Mouse (Mus musculus) cerebellum, adult 9-11 months (tissue): ENCODE results near the gene Ldlrad1.

Source experiments
- DNase-seq: peaks from one replicate; pipeline ENCODE4 v3.0.0; 2022

Gene Ldlrad1

DNA sequence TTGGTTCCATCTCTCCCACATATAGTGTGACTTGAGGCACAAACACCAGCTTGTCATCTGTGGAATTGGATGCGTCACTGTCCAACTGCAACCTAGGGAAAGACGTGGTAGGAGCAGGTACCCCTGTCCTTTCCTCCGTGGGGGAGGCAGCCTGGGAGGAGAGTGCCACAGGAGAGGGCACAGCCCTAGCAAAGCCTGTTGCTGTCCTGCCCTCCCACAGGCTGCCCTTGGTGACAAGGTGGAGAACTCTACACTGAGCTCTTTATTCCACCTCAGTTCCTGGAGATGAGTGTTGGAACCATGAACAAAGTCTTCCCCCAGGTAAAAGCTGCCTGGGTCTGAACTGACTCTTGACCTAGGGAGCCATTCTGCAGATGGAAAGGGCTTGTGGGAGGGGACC, at the start of gene Ldlrad1:
Gene Ldlrad1, plus strand, starts transcription at position 301 of the 400 bp plus-strand sequence.
- DNase-seq: no peak

DNA sequence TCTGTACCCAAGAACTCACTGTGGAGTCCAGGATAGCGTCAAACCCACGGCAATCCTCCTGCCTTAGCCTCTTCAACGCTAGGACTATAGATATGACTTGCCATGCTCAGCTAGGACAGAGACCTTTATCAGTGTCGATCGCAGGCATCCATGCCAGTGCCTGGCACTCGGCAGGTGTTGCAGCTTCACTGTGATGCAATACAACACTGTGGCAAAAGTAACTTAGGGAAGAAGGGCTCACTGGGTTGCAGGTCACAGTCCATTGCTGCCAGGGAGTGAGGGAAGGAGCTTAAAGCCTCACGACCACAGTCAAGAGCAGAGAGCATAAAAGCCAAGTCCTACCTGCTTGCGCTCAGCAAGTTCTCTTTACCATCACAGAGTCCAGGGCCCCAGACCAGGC, 48.8 kb upstream of the Ldlrad1 start:
- DNase-seq: no peak

DNA sequence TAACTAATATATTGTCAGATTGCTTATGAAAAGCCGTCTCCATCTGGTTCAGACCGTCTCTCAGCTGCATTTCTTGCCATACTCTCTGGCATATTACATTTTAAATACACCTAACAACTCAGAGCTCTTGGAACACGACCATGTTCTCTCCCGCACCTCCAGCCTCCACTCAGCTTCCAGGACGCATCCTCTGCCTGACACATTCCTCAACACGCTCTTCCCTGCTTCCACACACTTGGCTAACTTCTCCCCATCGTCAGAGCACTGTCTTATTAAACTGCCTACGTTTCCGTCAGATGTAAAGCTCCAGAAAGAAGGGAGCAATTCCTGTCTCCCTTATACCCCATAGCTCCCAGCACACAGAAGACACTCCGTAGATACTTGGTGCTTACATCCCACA, 45.6 kb upstream of the Ldlrad1 start:
- DNase-seq: no peak

DNA sequence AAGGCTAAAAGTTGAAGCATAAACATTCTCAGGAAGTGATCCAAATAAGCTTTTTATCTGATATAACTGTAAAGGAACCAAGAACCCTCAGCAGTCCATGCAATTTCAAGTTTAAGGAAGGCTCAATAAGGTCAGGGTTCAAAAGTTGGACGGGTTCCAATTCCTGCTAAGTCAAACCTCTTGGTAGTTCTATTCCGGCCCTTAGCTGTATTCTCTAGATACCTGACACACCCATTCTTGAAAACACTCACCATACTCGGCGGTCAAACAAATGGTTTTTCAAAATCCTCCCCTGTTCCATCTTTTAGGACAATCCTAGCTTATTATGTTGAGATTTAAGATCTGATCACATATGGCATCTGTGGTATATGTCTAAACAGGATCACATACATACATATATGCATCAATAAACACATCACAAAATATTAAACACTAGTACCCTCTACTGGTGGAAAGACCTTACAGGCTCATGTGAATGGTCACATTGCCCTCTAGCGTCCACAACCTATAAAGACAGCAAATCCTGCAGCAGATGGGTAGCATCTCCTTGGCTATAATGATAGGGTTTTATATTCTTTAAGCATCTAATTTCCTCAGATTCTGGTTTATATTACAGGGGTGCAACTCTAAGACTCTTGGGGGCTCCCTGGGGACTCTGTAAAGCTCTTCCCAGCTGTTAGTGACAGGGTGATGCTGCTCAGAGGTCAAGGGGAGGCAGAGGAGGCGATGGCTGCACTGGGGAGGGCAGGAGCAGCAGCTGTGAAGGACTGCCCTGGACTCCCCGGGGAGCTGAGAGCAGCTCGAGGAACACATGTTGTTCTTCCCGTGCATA, 45.0 kb upstream of the Ldlrad1 start:
- DNase-seq: peak; percentile 78

DNA sequence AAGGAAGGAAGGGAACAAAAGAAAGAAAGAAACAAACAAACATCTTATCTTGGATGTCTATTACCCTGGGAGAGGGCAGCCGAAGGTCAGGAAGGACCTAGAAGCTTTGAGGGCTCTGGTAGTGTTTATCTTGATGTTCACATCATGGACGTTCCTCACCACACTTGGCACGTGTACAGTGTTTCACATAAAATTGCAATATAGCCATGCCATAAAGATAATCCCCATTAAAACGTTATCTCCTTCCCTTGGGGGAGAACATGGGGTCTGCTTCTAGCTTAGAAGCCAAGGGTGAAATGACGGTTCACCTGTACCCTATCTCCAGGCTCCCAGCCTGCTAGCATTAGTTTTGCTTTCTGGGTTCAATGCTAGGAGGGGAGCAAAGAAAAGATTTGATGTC, 42.3 kb upstream of the Ldlrad1 start:
- DNase-seq: no peak

DNA sequence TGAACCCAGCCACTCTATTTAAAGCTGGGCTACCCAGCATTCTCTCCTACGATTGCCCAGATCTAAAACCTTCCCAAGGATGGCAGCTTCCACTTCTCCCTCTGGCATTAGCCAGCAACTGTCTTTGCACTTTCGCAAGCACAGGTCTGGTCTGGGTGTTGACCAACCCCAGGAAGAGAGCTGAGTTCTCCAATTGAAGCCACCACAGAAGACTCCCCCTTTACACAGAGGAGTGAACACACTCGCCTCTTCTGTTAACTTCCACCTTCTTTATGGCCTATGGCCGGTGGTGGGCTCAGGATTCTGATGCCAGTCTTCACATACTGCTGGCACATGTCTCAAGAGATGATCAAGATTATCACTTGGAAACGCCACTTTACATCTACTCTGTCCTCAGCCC, 41.2 kb upstream of the Ldlrad1 start:
- DNase-seq: no peak

DNA sequence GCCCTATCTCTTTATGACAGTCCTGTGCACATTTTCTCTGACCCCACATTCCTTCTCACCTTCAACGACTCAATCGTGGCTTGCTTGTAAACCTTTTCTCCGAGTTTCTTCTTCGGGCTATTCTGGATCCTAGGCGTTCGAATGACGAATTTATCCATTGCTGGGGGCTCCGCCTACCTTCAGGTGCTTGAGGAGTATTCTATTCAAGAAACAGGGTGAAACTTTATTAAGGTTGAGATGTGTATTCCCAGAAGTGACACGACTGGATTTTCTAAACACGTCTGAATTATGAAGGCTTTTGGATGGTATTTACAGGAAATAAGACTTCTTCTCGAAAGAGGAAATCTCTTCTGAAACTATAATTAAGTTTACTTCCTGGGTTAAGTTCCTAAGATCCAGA, 31.5 kb upstream of the Ldlrad1 start:
- DNase-seq: peak; percentile 29

DNA sequence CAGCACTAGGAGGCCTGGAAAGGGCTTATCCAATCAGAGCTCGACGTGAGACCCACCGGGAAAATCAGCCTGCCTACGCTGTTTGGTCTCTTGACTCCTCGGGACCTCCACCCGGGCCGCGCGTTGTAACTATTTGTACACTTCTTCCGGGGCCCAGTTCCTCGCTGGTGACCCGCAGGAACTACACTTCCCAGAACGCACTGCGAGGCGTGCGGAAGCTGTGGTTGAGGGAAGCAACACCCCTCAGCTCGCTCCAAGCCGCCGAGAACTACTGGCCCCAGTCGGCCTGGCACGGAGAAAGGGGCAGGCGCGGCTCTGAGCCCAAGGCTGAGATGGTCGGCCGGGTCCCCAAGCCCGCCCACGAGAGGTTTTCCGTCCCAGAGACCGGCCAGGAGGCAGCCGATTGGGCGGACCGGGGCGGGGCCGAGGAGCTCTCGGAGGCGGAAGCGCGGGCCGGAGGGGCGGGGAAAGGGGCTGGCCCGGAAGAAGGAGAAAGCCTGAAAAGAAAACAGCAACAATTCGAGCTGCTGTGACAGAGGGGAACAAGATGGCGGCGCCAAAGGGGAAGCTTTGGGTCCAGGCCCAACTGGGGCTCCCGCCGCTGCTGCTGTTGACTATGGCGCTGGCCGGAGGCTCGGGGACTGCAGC, 30.7 kb upstream of the Ldlrad1 start, which contains the start of gene Tmem59:
Gene Tmem59, plus strand, starts transcription at position 218 of the 648 bp plus-strand sequence.
- peak; percentile 99 for DNase-seq

DNA sequence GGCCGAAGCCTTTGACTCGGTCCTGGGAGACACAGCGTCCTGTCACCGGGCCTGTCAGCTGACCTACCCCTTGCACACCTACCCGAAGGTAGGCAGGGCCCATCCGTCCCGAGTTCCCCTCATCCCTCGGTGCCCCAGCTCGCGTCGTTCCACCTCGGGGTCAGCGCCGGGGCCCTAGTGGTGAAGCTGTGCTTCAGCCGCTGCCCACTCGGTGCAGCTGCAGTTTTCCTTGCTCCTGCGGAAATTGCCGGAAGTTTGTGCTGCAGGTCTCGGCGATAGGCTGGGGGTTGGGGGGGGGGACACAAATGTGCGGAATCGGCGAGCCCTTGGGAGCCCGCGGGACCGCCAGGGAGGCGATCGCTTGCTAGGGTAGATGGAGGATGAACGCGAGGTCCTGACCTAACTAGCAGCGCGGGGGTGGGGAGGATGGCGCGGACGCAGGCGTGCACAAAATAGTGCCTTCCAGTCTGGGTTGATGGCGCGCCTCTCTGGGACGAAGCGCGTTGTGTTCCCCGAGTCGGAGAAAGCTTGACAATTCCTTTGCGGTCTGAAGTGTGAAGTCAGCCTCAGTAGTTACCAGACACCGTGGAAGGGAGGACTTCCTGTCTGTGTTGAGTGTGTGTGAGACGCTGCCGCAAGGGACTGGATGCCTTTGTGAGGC, 30.0 kb upstream of the Ldlrad1 start, which contains the start of gene Tceanc2:
Gene Tceanc2, minus strand, starts transcription at position 287 of the 661 bp plus-strand sequence.
- DNase-seq: peak; percentile 67

DNA sequence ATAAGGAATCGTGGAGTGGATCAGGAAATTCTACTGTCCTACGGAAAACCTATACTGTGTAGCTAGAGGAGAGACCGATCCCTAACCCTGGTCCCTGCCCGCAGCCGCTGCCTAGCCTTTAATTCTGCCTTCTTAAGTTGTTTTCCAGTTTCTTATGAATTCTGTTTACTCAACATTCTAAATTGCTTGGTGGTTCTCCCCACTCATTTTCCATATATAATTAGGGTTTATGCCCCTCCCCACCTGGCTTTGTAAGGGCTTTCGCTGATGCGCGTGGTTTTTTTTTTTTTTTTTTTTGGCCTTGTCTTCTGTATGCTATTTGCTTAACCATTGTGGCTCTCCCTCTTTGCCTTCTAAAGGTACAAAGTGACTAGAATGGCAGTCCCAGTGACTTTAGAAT, 29.4 kb upstream of the Ldlrad1 start:
- no peak for DNase-seq

DNA sequence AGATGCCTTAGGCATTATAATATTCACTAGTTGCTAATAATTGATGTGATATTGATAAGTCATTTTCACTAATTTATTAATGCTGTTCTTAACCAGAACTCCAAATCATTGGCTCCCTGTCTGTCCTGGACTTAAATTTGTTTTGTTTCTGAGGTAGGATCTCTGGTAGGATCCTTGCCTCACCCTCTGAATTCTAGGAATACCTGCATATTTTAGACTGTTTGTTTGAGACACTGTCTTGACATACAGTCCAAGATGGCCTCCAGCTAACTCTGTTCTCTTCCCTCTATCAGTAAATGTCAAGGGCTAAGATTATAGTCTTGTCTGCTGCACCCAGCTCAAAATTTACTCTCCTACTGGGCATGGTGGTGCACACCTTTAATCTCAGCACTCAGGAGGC, 28.2 kb upstream of the Ldlrad1 start:
- DNase-seq: no peak

DNA sequence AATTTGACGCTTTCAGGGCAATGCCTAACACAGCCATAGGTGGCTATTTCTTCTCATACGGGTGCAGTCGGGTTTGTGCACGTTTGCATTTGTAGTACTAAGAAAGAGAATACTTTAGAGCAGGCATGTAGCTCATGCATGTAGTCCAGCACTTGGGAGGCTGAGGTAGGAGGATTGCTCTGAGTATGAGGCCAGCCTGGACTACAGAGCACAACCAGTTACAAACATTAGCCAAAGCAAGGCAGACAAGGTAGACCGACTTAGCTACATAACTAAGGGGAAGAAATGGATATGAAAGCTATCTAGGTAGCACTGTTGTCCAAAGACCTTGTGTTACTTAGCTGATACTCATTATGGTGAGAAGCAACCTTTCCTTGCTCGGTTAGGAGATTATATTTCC, 27.1 kb upstream of the Ldlrad1 start:
- DNase-seq: no peak

DNA sequence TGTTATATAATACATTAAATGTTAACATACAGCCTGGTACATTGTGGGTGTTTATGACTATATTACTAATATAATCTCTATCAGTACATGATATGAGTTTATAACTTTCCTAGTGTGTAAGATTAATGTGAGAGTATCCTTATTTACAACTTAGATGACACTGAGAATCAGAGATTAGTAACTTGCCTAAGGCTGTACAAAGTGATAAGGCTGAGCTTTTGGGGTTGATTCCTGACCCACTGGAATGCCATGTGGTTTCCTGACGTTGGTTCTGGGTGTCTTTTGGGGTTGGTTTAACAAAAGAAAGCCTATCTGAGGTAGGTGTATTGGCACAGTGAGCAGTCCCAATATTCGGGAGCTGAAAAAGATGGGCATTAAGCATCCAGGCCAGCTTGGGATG, 26.2 kb upstream of the Ldlrad1 start:
- no peak for DNase-seq

DNA sequence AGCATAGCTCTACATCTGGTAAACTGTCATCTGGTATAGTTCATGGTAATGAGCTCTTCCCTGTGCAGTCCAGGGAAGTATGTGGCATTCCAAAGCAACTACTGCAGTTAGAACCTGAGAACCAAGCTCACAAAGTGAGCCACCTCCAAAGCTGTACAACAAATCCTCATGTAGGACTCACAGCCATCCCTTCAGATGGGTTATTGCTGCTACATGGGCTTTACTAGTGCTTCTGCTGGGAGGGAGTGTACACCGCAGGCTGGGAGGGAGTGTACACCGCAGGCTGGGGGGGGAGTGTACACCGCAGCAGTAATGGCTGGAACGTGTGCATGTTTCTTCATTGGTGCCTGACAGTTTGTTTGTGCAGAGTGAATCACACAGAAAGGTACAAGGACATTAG, 25.8 kb upstream of the Ldlrad1 start:
- no peak for DNase-seq

DNA sequence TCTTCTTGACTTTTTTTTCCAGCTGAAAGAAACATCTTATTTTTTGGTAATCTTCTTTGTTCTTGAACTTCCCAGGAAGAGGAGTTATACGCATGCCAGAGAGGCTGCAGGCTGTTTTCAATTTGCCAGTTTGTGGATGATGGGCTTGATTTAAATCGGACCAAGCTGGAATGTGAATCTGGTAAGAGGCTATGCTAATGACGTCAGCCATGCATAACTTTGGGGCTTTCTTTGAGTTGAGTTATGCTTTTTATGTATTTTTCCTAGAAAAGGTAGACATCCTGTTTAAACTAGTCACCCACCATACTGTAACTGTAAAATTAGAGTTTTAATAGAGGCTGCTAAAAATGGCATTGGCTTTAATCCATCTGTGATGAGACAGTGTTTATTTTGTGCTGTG, 23.3 kb upstream of the Ldlrad1 start:
- DNase-seq: no peak

DNA sequence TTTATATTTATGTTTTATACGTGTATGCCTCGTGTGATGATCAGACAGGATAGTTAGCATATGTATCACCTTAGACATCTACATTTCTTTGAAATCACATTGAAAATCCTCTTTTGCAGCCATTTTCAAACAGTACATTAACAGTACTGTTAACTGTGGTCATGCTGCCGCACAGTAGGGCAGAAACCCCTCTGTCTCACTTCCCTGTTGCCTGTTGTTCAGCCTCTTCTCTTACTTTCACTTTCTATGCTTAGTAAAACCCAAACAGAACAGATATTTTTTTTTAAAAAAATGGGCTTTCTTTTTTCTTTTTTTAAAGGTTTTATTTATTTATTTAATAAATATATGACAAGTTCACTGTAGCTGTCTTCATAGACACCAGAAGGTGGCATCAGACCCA, 15.1 kb upstream of the Ldlrad1 start:
- no peak for DNase-seq

DNA sequence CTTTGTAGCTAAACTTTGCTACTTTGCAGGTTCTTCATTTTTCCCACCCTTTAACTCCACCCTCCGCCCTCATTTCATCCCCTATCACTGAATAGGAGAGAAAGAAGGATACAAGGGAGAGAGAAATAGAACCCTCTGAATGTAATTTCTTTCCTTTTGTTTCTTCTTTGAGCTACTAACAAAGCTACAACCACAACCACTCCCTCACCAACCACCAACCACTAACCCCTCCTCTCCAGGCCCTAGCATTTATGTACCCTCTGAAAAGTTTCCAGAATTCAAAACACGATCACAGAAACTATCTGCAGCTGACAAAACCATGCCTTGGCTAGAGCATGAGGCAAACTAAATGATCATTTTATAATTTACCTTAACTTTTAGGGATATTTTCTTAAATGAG, 12.5 kb upstream of the Ldlrad1 start:
- DNase-seq: no peak

DNA sequence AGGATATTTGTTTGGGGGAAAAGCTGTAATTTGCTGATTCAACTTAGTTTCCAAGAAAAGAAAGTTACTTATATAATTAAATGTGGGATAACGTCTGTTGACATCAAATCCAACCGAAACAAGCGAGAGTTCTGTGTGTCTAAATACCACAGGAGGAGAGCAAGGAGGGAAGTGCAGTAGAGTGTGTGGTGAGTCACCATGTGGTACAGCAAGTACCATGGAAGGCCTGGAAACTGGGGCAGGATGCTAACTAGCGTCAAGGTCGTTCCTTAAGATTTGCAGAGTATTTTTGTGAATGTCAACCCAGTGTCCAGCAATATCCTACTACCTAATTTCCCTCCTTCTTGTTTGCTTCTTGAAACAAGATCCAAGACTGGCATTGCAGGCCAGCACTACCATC, 10.9 kb upstream of the Ldlrad1 start:
- no peak for DNase-seq

DNA sequence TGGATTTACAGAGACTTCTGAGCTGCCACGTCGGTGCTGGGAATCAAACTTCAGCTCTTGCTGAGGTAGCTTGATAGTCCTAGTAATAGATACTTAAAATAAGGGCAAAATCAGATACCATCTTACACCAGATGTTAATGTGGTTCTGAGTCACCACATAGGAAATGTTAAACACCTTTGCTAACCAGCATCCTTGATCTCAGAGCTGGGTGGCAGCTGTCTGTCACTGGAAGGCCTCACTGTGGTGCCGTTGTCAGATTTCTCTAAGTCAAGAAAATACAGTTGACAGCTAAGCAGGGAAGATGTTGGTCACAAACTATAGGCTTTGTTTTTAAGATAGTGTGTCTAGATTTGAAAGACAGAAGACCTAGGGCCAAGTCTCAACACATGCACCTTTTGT, 7.2 kb upstream of the Ldlrad1 start:
- no peak for DNase-seq

DNA sequence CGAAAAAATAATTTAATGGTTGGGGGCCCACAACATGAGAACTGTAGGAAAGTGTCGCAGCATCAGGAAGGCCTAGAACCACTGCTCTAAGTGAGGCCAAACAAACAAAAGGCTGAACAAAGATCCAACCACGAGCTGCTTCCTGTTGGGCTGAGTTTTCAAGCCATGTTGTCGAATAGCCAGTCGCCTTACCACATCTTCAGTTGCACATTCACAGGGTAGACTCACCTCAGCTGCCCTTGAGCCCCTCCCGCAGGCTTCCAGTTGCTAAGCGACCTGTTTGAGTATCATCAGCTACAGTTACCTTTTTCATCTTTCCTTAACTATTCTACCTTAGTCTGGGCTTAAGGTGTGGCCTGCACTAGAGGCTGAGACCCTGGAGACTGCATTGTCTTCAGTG, 6.0 kb upstream of the Ldlrad1 start:
- DNase-seq: no peak

DNA sequence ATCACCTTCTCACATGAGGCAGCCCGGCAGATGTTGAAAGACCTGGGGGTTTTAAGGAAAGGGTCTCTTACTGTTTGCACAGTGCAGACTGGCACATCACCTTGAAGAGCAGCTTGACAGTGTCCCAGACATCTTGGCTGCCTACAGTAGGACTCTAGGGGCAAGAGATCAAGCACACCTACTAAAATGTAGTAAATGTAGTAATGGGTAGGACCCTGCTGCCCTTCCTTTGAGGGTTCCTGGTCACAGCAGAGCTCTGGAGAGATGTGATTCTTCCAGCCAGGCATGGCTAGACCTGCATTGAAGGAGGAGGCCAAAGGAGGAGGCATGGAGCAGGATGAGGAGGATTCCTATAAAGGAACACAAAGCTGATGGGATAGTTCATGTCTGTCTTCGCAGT, 2.0 kb upstream of the Ldlrad1 start:
- DNase-seq: no peak

DNA sequence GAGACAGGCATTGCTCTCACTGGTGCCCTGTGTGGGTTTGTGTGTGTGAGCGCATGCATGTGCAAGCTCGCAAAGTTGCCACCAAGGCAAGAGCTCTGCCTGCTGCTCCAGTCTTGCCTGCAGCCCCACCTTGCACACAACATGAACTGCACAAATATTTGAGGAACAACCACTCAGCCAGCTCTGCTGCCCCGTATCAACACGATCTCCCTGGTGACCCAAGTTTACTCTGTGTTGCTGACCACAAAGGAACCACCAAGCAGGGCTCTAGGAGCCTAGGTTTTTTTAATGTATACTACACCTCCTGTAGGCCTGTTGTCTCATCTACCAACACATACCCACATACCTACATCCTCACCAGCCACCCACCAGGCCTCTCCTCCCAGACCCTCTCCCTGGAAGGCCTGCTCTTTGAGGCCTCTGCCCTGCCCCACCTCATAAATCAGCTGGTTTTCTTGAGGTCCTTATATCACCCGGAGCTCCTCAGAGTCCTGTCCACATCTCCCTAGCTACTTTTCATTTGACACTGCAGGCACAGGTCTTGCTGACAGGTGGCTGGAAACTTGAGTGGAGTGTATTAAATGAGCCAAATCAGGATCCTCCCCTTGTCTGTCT, 1.6 kb downstream of the Ldlrad1 start:
- no peak for DNase-seq

DNA sequence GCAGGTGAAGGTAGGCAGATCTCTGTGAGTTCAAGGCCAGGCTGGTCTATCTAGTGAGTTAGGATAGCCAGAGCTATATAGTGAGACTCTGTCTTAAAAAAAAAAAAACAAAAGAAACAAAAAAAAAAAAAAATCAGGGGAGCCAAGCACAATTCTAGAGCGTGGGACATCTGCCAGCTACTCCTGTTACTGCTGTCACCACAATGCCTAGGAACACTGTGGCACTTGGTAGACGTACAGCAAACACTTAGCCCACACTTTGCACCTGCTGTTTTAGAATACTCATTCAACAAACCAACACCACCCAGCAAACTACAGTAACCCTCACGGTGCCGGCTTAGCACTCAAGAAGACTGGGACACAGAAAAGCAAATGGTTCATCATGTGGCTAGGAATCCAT, 2.5 kb downstream of the Ldlrad1 start:
- DNase-seq: no peak

DNA sequence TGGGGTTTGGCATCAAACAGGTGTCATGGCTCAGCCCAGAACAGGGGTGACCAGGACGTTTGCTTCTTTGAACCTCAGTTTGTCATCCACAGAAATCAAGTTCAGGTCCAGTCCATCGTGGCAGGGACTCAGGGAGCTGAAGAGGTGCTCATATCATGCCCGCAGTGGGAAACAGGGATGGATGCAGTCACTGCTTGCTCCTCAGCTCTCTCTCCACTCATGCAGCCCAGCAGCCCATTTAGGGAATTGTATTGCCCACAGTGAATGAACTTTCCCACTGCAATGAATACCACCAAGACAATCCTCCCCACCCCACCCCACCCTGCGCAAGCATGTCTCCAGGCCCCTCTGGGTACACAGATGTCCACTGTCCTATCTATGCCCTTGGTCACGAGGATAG, 3.0 kb downstream of the Ldlrad1 start:
- no peak for DNase-seq
